Mouse (Mus musculus) small intestine, adult 2 months (tissue): Measurements from ENCODE around the gene Ahr.

Experiments
- CTCF ChIP-seq: fragments of 200-500 bp; IDR thresholded peaks from 2 replicates; pipeline ENCODE4 v1.5.1; 2012; ENCODE audit warnings: low read depth, mild to moderate bottlenecking, control low read depth, inconsistent platforms, low read length, moderate library complexity, mixed read lengths; ENCODE audit not compliant: insufficient replicate concordance, insufficient read length; ENCODE audit errors: extremely low read depth
- POLR2A ChIP-seq: fragments of 200-500 bp; IDR thresholded peaks from 2 replicates; pipeline ENCODE4 v1.6.1; 2012; ENCODE audit warnings: low read depth, mild to moderate bottlenecking, control low read depth, inconsistent platforms, low read length, moderate library complexity

DNA sequence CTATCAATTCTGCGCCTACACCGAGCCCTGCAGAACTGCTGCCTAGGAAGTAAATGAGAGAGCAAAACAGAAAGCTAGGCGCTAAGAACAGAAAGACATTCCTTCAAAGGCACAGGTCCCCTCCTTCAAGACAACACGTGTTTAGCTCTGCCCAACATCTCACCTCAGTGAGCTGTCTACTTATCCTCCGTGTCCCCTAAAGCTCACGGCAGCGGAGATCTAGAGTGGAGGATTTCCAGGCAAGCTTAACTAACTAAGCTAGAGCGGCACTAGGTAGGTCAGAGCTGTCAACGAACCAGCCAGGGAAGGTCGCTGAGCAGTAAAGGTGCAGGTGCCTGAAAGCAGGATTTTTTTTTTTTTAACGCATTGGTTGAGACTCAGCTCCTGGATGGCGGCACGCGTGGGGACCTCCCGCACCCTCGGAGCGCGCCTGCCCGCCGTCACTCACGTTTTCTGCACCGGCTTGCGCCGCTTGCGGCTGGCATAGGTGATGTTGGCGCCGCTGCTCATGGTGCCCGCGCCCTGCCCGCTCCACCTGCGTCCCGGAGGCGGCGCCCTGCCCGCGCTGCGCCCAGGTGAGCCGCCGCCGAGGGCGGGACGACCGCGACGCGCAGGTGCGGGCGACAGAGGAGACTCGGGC is 604 bp downstream of the Ahr start:
- TF ChIP-seq POLR2A: no peak; the same call in 1 of the 2 replicates
- TF ChIP-seq CTCF: no peak
